ENCODE assay signal across 8 mouse cellular contexts in genomic region chr3:90509747-90510123, GRCm38 (mm10). TPM values are rescaled to one million over a fixed set of nuclear protein-coding genes. Genes with fewer than 3 reads are reported as not detected.
DNase-seq lines count a peak whose midpoint lies in the region; ATAC-seq and TF ChIP-seq lines count a peak whose summit lies in the region.

No protein-coding gene starts in this region.

- H3K27ac ChIP-seq in heart, postnatal 0 days (ENCODE audit: low read depth) = peak overlapping the region; percentile 97
- peak overlapping the region; percentile 69 for H3K27ac ChIP-seq in hindbrain, embryonic 15.5 days (replicated peaks)
- peak overlapping the region; percentile 96 for H3K27ac ChIP-seq in midbrain, embryonic 14.5 days (replicated peaks; ENCODE audit: low read depth, low read length)

- no peak overlapping the region for H3K9ac ChIP-seq in heart, postnatal 0 days (replicated peaks; ENCODE audit: low read depth, low read length)
- H3K9ac ChIP-seq in hindbrain, embryonic 15.5 days = no peak overlapping the region
- H3K9ac ChIP-seq in midbrain, embryonic 14.5 days (replicated peaks; ENCODE audit: low read length) = no peak overlapping the region

- DNase-seq in heart, postnatal 0 days (ENCODE audit: low spot score) = no peak
- DNase-seq in heart, adult 18-20 months = no peak
- no peak for DNase-seq in midbrain, embryonic 14.5 days
- DNase-seq in gastrocnemius, postnatal 14 days = no peak
- DNase-seq in adrenal gland, postnatal 25 days = no peak
- DNase-seq in cerebellum, postnatal 25 days = no peak

- TF ChIP-seq CTCF in heart, postnatal 0 days (IDR thresholded peaks at IDR 0.05; ENCODE audit: low read depth) = no peak

- intact Hi-C loops in gastrocnemius, postnatal 14 days (cut with DNase I; ENCODE audit: low total_unique reads) = no loop called here

- peaks cover 30% of the 10 kb centered on the region for H3K4me1 ChIP-seq in heart, postnatal 0 days (ENCODE audit: control insufficient read depth, insufficient read depth)
- H3K4me1 ChIP-seq in hindbrain, embryonic 15.5 days (replicated peaks) = peaks cover 33% of the 10 kb centered on the region
- H3K4me1 ChIP-seq in midbrain, embryonic 14.5 days (ENCODE audit: control insufficient read depth, insufficient read depth, low read length) = peaks cover 9% of the 10 kb centered on the region

- no peak for ATAC-seq in heart, postnatal 0 days (ENCODE audit: insufficient read depth, low read depth)
- peak; percentile 22 for ATAC-seq in activated CD4-positive, CD25-positive, alpha-beta regulatory T cell, adult 4 months
- peak; percentile 13; the same call in 1 of the 2 replicates for ATAC-seq in hindbrain, embryonic 15.5 days (ENCODE audit: low FRiP score, low read depth)
- ATAC-seq in midbrain, embryonic 14.5 days (ENCODE audit: low FRiP score, low TSS enrichment) = peak; percentile 31; the same call in 1 of the 2 replicates

- H3K4me3 ChIP-seq in heart, postnatal 0 days (ENCODE audit: low read depth, low read length) = peak overlapping the region; percentile 93
- peak overlapping the region; percentile 96 for H3K4me3 ChIP-seq in hindbrain, embryonic 15.5 days
- H3K4me3 ChIP-seq in midbrain, embryonic 14.5 days (replicated peaks; ENCODE audit: low read depth, low read length) = peak overlapping the region; percentile 95

- TF ChIP-seq EP300 in heart, postnatal 0 days (IDR thresholded peaks at IDR 0.05; ENCODE audit: low read depth) = no peak

- H3K9me3 ChIP-seq in heart, postnatal 0 days (replicated peaks; ENCODE audit: control insufficient read depth, low read length) = no peaks in the 10 kb centered on the region
- no peaks in the 10 kb centered on the region for H3K9me3 ChIP-seq in hindbrain, embryonic 15.5 days
- no peaks in the 10 kb centered on the region for H3K9me3 ChIP-seq in midbrain, embryonic 14.5 days (ENCODE audit: control insufficient read depth, low read length)

- peaks cover 26% of the 10 kb centered on the region for H3K36me3 ChIP-seq in heart, postnatal 0 days (replicated peaks; ENCODE audit: control insufficient read depth, insufficient read depth, low read length)
- H3K36me3 ChIP-seq in hindbrain, embryonic 15.5 days = peaks cover 24% of the 10 kb centered on the region
- peaks cover 27% of the 10 kb centered on the region for H3K36me3 ChIP-seq in midbrain, embryonic 14.5 days (ENCODE audit: control insufficient read depth, insufficient read depth, low read length)

- 26% methylated on average over 2 of the region's 2 CpGs for WGBS in heart, postnatal 0 days
- 11% methylated on average over 2 of the region's 2 CpGs for WGBS in hindbrain, embryonic 15.5 days
- 12% methylated on average over 2 of the region's 2 CpGs for WGBS in midbrain, embryonic 14.5 days

- H3K27me3 ChIP-seq in heart, postnatal 0 days (ENCODE audit: control insufficient read depth, insufficient read depth, low read length) = no peaks in the 10 kb centered on the region
- peaks cover 22% of the 10 kb centered on the region for H3K27me3 ChIP-seq in hindbrain, embryonic 15.5 days
- H3K27me3 ChIP-seq in midbrain, embryonic 14.5 days (ENCODE audit: control insufficient read depth, insufficient read depth, low read length) = peaks cover 21% of the 10 kb centered on the region

- peak overlapping the region; percentile 56 for H3K4me2 ChIP-seq in heart, postnatal 0 days (ENCODE audit: low read depth, low read length)
- peak overlapping the region; percentile 49 for H3K4me2 ChIP-seq in hindbrain, embryonic 15.5 days
- peak overlapping the region; percentile 54 for H3K4me2 ChIP-seq in midbrain, embryonic 14.5 days (ENCODE audit: low read length)

RNA-seq across cellular contexts. Expression of gene Chtop, which starts 0.4 kb away (rescaled TPM):
- 117 and 121 TPM in 2 replicates for total RNA-seq in heart, postnatal 0 days (2014; rRNA removed; ENCODE audit: low replicate concordance)
- polyA plus RNA-seq in heart, postnatal 0 days (2015; fragmentation: Nextera tagmentation; extraction: Ambion mirVana) = 79.0 and 85.1 TPM in 2 replicates
- total RNA-seq in heart, adult 18-20 months (2021) = 10 to 100 TPM; 90.0 to 96.6 TPM
- 10 to 100 TPM; 43.5 to 67.8 TPM for polyA plus RNA-seq in activated CD4-positive, CD25-positive, alpha-beta regulatory T cell, adult 4 months (2017; shearing (Covaris generic))
- 173 and 176 TPM in 2 replicates for polyA plus RNA-seq in hindbrain, embryonic 15.5 days (2015; fragmentation: Nextera tagmentation; extraction: Ambion mirVana)
- polyA plus RNA-seq in midbrain, embryonic 14.5 days (2014; fragmentation: Nextera tagmentation; extraction: Ambion mirVana) = 135 and 145 TPM in 2 replicates
- 100 to 1,000 TPM in 1 of 2 experiments, 10 to 100 TPM in 1; 83.3 to 100 TPM for total RNA-seq in gastrocnemius, postnatal 14 days (2021)
- 115 and 124 TPM in 2 replicates for total RNA-seq in adrenal gland, postnatal 25 days (2021)

RNA-seq across cellular contexts. Expression of gene S100a1, which starts 4.5 kb away (rescaled TPM):
- 221 and 462 TPM in 2 replicates for total RNA-seq in heart, postnatal 0 days (2014; rRNA removed; ENCODE audit: low replicate concordance)
- polyA plus RNA-seq in heart, postnatal 0 days (2015; fragmentation: Nextera tagmentation; extraction: Ambion mirVana) = 721 and 746 TPM in 2 replicates
- total RNA-seq in heart, adult 18-20 months (2021) = 1,000 to 10,000 TPM; 1,108 to 1,133 TPM
- polyA plus RNA-seq in activated CD4-positive, CD25-positive, alpha-beta regulatory T cell, adult 4 months (2017; shearing (Covaris generic)) = 1 to 10 TPM; 5.6 to 6.6 TPM
- 19.9 and 23.6 TPM in 2 replicates for polyA plus RNA-seq in hindbrain, embryonic 15.5 days (2015; fragmentation: Nextera tagmentation; extraction: Ambion mirVana)
- 8.2 and 8.3 TPM in 2 replicates for polyA plus RNA-seq in midbrain, embryonic 14.5 days (2014; fragmentation: Nextera tagmentation; extraction: Ambion mirVana)
- 10 to 100 TPM; 53.1 to 61.0 TPM for total RNA-seq in gastrocnemius, postnatal 14 days (2021)
- 108 and 131 TPM in 2 replicates for total RNA-seq in adrenal gland, postnatal 25 days (2021)

RNA-seq across cellular contexts. Expression of gene S100a13, which starts 4.5 kb away (rescaled TPM):
- 45.9 and 86.2 TPM in 2 replicates for total RNA-seq in heart, postnatal 0 days (2014; rRNA removed; ENCODE audit: low replicate concordance)
- 144 and 146 TPM in 2 replicates for polyA plus RNA-seq in heart, postnatal 0 days (2015; fragmentation: Nextera tagmentation; extraction: Ambion mirVana)
- 10 to 100 TPM; 29.6 to 31.2 TPM for total RNA-seq in heart, adult 18-20 months (2021)
- 100 to 1,000 TPM; 235 to 298 TPM for polyA plus RNA-seq in activated CD4-positive, CD25-positive, alpha-beta regulatory T cell, adult 4 months (2017; shearing (Covaris generic))
- polyA plus RNA-seq in hindbrain, embryonic 15.5 days (2015; fragmentation: Nextera tagmentation; extraction: Ambion mirVana) = 11.8 and 13.9 TPM in 2 replicates
- polyA plus RNA-seq in midbrain, embryonic 14.5 days (2014; fragmentation: Nextera tagmentation; extraction: Ambion mirVana) = 5.9 and 8.0 TPM in 2 replicates
- 10 to 100 TPM; 12.9 to 15.4 TPM for total RNA-seq in gastrocnemius, postnatal 14 days (2021)
- total RNA-seq in adrenal gland, postnatal 25 days (2021) = 28.8 and 41.1 TPM in 2 replicates

RNA-seq across cellular contexts. Expression of gene S100a14, which starts 16.9 kb away (rescaled TPM):
- 7.2 TPM in 1 of 2 replicates, not detected in the other for total RNA-seq in heart, postnatal 0 days (2014; rRNA removed; ENCODE audit: low replicate concordance)
- polyA plus RNA-seq in heart, postnatal 0 days (2015; fragmentation: Nextera tagmentation; extraction: Ambion mirVana) = 0.12 TPM in 1 of 2 replicates, not detected in the other
- under 1 TPM; 0.49 to 0.60 TPM for total RNA-seq in heart, adult 18-20 months (2021)
- under 1 TPM in 1 of 2 experiments, not detected in 1; 0.47 TPM for polyA plus RNA-seq in activated CD4-positive, CD25-positive, alpha-beta regulatory T cell, adult 4 months (2017; shearing (Covaris generic))
- 0.29 TPM in 1 of 2 replicates, not detected in the other for polyA plus RNA-seq in hindbrain, embryonic 15.5 days (2015; fragmentation: Nextera tagmentation; extraction: Ambion mirVana)
- not detected in 2 replicates for polyA plus RNA-seq in midbrain, embryonic 14.5 days (2014; fragmentation: Nextera tagmentation; extraction: Ambion mirVana)
- total RNA-seq in gastrocnemius, postnatal 14 days (2021) = not detected
- 0.52 and 0.95 TPM in 2 replicates for total RNA-seq in adrenal gland, postnatal 25 days (2021)

RNA-seq across cellular contexts. Expression of gene Snapin, which starts 18.9 kb away (rescaled TPM):
- total RNA-seq in heart, postnatal 0 days (2014; rRNA removed; ENCODE audit: low replicate concordance) = 44.3 and 59.2 TPM in 2 replicates
- polyA plus RNA-seq in heart, postnatal 0 days (2015; fragmentation: Nextera tagmentation; extraction: Ambion mirVana) = 85.5 and 90.5 TPM in 2 replicates
- total RNA-seq in heart, adult 18-20 months (2021) = 10 to 100 TPM; 62.0 to 70.7 TPM
- 10 to 100 TPM; 48.3 to 56.3 TPM for polyA plus RNA-seq in activated CD4-positive, CD25-positive, alpha-beta regulatory T cell, adult 4 months (2017; shearing (Covaris generic))
- polyA plus RNA-seq in hindbrain, embryonic 15.5 days (2015; fragmentation: Nextera tagmentation; extraction: Ambion mirVana) = 90.1 and 93.1 TPM in 2 replicates
- polyA plus RNA-seq in midbrain, embryonic 14.5 days (2014; fragmentation: Nextera tagmentation; extraction: Ambion mirVana) = 89.7 and 92.8 TPM in 2 replicates
- 10 to 100 TPM; 57.3 to 59.6 TPM for total RNA-seq in gastrocnemius, postnatal 14 days (2021)
- 67.2 and 74.0 TPM in 2 replicates for total RNA-seq in adrenal gland, postnatal 25 days (2021)
